In the genomic region with DNA sequence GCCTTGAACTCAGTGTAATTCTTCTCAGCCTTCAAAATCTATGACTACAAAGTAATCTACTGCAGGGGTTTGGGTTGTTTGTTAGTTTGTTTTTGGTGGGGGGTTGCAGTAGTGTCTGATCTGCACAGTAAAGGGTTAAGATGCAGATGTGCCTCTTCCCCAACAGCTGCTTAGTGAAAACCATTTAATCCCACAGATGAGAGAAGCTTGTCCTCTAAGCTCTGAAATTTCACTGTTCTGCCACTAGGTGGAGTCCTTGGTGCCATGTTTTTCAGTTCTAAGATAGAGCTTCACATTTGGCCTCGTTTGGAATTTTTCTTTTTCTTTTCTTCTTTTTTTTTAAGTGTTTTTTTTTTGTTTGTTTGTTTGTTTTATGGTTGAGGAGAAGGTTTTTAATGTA, we compare ENCODE assay signal across 9 mouse cellular contexts. TPM values are rescaled to one million over a fixed set of nuclear protein-coding genes. Genes with fewer than 3 reads are reported as not detected.
DNase-seq lines count a peak whose midpoint lies in the region; TF ChIP-seq lines count a peak whose summit lies in the region.
"Had no signal": no experiment of that assay in that cellular context is flagged by ENCODE, and none has a peak within 500 bp of the region (broad histone marks: within the 10 kb centered on the region; RNA-seq: fewer than 3 reads in every experiment).

No protein-coding gene starts in this region.

- no peak for TF ChIP-seq POLR2A in testis, adult 2 months (IDR thresholded peaks at IDR 0.05; ENCODE audit: control insufficient read depth, low read depth, low read length)
- no peak for TF ChIP-seq POLR2A in lung, adult 2 months (IDR thresholded peaks at IDR 0.05; ENCODE audit: borderline replicate concordance, extremely low read depth, low read depth, low read length)

- H3K4me1 ChIP-seq in testis, adult 2 months (ENCODE audit: control insufficient read depth, insufficient read depth, low read length), result no peaks in the 10 kb centered on the region
- H3K4me1 ChIP-seq in lung, adult 2 months (ENCODE audit: control insufficient read depth, insufficient read depth, low read length), result no peaks in the 10 kb centered on the region
- H3K4me1 ChIP-seq: embryonic facial prominence, embryonic 13.5 days had no signal

- intact Hi-C loops in heart, postnatal 10 days (cut with DNase I), result loop anchor here (5.0 kb wide), 1 partner anchor 96 kb away; no protein-coding TSS in a partner anchor

- H3K27ac ChIP-seq in testis, adult 2 months (ENCODE audit: control insufficient read depth, insufficient read depth, low read depth, low read length), result no peak overlapping the region
- H3K27ac ChIP-seq: embryonic facial prominence, embryonic 13.5 days had no signal

- no peaks in the 10 kb centered on the region for H3K27me3 ChIP-seq in testis, adult 2 months (ENCODE audit: control insufficient read depth, insufficient read depth, low read length)
- H3K27me3 ChIP-seq: embryonic facial prominence, embryonic 13.5 days had no signal

- peak; percentile 42; the same call in 1 of the 2 replicates for TF ChIP-seq CTCF in testis, adult 2 months (IDR thresholded peaks at IDR 0.05; ENCODE audit: control insufficient read depth, insufficient read depth, insufficient replicate concordance, low read depth, low read length)
- peak; percentile 57; the same call in 1 of the 2 replicates for TF ChIP-seq CTCF in lung, adult 2 months (IDR thresholded peaks at IDR 0.05; ENCODE audit: insufficient read depth, low read length)

- 0% methylated on average over 1 of the region's 1 CpGs for WGBS in lung, adult 2 months

- H3K36me3 ChIP-seq in testis, adult 2 months (ENCODE audit: control insufficient read depth, insufficient read depth, low read length), result peaks cover 5% of the 10 kb centered on the region

- DNase-seq in heart, postnatal 10 days, result peak; percentile 40 to 59
- DNase-seq in heart, adult 11 months, result no peak
- DNase-seq in testis, postnatal 10 days (ENCODE audit: low spot score), result no peak
- peak; percentile 45 for DNase-seq in c-Kit-positive CD71-negative TER-119-negative erythroid progenitor cells, embryonic 14.5 days (ENCODE audit: low read depth)
- DNase-seq in lung, adult 2 months, result no peak
- DNase-seq in spleen, adult 12 weeks (ENCODE audit: low spot score), result no peak
- no peak for DNase-seq in heart, adult 8-10 months (ENCODE audit: low spot score)

- H3K4me3 ChIP-seq in testis, adult 2 months (ENCODE audit: control insufficient read depth, low read depth, low read length), result no peak overlapping the region
- H3K4me3 ChIP-seq in lung, adult 2 months (replicated peaks; ENCODE audit: extremely low read depth, low read depth, low read length), result no peak overlapping the region
- H3K4me3 ChIP-seq: embryonic facial prominence, embryonic 13.5 days had no signal

RNA-seq across cellular contexts. Expression of a gene that starts 12.7 kb away (rescaled TPM):
- total RNA-seq in heart, postnatal 10 days (2021), result 10 to 100 TPM; 15.1 to 15.8 TPM
- 9.1 and 11.1 TPM in 2 replicates for polyA plus RNA-seq in testis, adult 2 months (2012; rRNA removed)
- 8.7 and 11.1 TPM in 2 replicates for polyA plus RNA-seq in lung, adult 2 months (2012; rRNA removed)
- total RNA-seq in heart, adult 8-10 months (2022), result 10 to 100 TPM; 10.1 to 12.9 (median 11.0) TPM

RNA-seq across cellular contexts. Expression of a gene that starts 29.3 kb away (rescaled TPM):
- total RNA-seq in heart, postnatal 10 days (2021), result under 1 TPM in 1 of 2 experiments, not detected in 1; 0.27 TPM
- 0.17 and 0.18 TPM in 2 replicates for polyA plus RNA-seq in testis, adult 2 months (2012; rRNA removed)
- 0.07 TPM in 1 of 2 replicates, not detected in the other for polyA plus RNA-seq in lung, adult 2 months (2012; rRNA removed)
- total RNA-seq in heart, adult 8-10 months (2022), result not detected

RNA-seq across cellular contexts. Expression of a gene that starts 40.5 kb away (rescaled TPM):
- 10 to 100 TPM; 16.7 to 17.4 TPM for total RNA-seq in heart, postnatal 10 days (2021)
- polyA plus RNA-seq in testis, adult 2 months (2012; rRNA removed), result 8.6 and 9.7 TPM in 2 replicates
- polyA plus RNA-seq in lung, adult 2 months (2012; rRNA removed), result 36.7 and 43.8 TPM in 2 replicates
- 10 to 100 TPM; 11.6 to 13.5 (median 13.3) TPM for total RNA-seq in heart, adult 8-10 months (2022)

RNA-seq across cellular contexts. Expression of a gene that starts 49.9 kb away (rescaled TPM):
- total RNA-seq in heart, postnatal 10 days (2021), result 100 to 1,000 TPM; 868 to 930 TPM
- polyA plus RNA-seq in testis, adult 2 months (2012; rRNA removed), result 538 and 540 TPM in 2 replicates
- polyA plus RNA-seq in lung, adult 2 months (2012; rRNA removed), result 282 and 339 TPM in 2 replicates
- total RNA-seq in heart, adult 8-10 months (2022), result 100 to 1,000 TPM; 363 to 431 (median 376) TPM

Comparison
In these comparisons a context has a peak if more than half of its experiments do, and no peak if none do; other contexts are left out.
1. DNase-seq: peak in heart, postnatal 10 days (2 of 2) and c-Kit-positive CD71-negative TER-119-negative erythroid progenitor cells, embryonic 14.5 days (single experiment); none in heart, adult 11 months (single experiment), testis, postnatal 10 days (single experiment), lung, adult 2 months (single experiment), spleen, adult 12 weeks (single experiment) and heart, adult 8-10 months (single experiment).